Mouse (Mus musculus) ZHBTc4 (cell line): Measurements from ENCODE around the gene Tbc1d20.
A peak's percentile ranks its signal among the peaks of the same experiment; 100 is the strongest.

Experiments used
- DNase-seq: peaks from one replicate; pipeline ENCODE4 v3.0.0-alpha.2; 2011; ENCODE audit warnings: low read depth, low spot score

Tbc1d20 gene

GRCm38 (mm10) chr2:152326654-152327053 lies 33.0 kb downstream of the Tbc1d20 start:
- DNase-seq = no peak

DNA sequence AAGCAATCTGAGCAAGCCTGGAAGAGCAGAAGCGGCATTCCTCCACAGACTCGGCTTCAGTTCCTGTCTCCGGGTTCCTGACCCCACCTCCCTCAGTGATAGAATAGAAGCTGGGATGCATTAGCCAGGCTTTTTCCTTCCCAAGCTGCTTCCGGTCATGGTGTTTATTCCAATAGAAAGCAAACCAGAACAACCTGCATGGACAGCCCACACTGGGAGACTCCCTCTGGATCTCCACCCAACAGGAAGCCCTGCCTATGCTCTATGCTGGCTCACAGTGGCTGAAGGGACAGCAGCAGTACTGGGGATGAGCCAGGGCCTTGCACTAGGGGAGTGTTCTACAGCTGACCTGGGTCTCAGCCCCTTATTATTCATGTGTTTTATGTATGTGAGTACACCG lies 34.4 kb downstream of the Tbc1d20 start:
- no peak for DNase-seq

DNA sequence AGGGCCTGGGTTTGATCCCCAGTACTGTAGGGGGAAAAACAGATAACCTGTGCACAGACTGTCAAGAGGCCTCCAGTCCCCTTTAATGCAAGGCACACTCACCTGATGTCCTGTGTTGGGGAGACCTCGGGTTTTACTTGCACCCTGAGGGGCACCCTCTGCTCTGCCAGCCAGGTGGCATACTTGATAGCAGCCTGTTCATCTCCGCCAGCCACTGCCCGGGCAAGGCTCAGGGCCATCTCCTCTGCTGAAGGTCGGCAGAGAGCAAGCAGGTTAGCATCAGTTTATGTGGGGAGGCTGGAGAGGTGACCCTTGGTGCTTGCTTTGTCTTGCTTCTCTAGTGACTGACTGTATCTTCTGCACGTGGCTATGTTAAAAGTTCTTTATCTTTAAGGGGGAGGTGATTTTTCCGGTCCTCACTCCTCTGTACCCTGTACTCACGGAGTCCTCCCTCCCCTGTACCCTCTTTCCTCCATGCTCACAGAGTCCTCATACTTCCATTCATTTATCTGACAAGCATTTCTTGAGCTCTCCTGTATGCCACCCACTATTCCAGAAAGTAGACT lies 37.3 kb downstream of the Tbc1d20 start:
- no peak for DNase-seq

- peak; percentile 96 for DNase-seq
Measured at GRCm38 (mm10) chr2:152332101-152332825, 38.6 kb downstream of the Tbc1d20 start, which contains the start of gene Rbck1. TSS of gene Rbck1 (minus strand) at chr2:152332653.

- no peak for DNase-seq
Measured at GRCm38 (mm10) chr2:152333345-152334006, 39.8 kb downstream of the Tbc1d20 start.

GRCm38 (mm10) chr2:152335289-152335820 lies 41.7 kb downstream of the Tbc1d20 start:
- no peak for DNase-seq

- no peak for DNase-seq
Measured at GRCm38 (mm10) chr2:152336856-152337255, 43.2 kb downstream of the Tbc1d20 start.

- DNase-seq = no peak
Measured at GRCm38 (mm10) chr2:152337591-152338212, 44.1 kb downstream of the Tbc1d20 start.

- no peak for DNase-seq
Measured at GRCm38 (mm10) chr2:152338319-152338718, 44.7 kb downstream of the Tbc1d20 start.

DNA sequence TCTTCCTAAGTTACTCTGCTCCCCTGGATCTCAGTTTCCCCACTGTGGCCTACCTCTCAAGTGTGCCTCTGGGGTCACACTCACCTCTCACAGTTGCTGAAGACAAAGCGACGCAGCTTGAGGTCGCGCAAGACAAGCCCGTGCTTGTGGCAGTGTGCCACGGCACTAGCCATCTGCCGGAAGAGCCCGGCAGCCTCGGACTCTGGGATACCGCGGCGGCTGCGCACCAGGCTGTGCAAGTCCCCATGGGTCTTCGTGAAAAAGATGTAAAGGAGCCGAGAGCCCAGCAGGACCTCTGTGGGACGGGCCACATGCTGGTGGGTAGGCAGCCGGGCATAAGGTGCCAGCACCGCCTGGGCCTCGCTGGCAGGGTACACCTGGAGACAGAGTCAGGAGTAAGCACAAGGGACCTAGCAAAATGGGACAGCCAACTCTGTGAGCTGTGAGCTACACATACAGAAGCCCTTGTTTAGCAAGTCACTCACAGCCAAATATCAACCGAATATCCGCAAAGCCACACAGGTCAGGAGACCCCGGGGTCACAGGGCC lies 46.1 kb downstream of the Tbc1d20 start:
- peak; percentile 56 for DNase-seq

DNA sequence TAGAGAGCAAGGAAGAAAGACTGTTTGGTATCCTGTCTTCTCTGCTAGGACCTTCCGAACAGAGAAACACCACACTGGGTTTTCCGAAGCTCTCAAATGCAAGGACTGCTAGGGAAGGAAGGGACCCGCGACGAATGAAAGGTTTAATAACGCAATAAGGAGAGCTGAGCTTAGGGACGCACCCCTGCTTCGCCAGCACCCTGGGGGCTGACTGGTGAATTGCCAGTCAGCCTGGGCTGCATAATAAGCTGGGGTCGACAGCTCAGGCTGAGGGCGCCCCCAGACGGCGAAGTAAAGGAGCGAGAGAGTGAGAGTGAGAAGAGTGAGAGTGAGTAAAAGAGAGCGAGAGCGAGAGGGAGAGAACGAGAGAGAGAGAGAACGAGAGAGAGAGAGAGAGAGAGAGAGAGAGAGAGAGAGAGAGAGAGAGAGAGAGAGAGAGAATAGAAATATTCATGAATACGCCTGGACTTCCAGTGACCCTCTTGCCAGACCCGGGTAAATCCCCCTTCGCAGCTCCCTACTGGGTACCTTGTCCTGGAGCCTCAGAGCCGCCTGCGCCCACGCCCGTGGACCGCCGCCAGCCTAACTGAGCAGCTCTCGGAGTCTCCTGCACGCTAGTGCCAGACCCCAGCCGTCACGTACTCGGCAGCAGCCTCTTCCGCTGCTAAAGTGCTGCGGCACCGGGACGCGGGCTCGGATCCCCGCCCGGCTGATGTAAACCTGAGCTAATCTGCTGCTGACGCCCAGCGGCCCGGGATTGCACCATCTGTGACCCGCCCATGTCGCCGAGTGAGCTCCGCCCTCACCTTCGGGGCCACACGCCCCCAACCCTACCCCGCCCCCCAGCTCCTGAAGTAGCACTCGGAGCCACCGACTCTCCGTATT lies 49.9 kb downstream of the Tbc1d20 start, which contains the start of gene Trib3:
TSS of gene Trib3 (minus strand) at position 704 of the 885 bp plus-strand sequence.
- peak; percentile 95 for DNase-seq

DNA sequence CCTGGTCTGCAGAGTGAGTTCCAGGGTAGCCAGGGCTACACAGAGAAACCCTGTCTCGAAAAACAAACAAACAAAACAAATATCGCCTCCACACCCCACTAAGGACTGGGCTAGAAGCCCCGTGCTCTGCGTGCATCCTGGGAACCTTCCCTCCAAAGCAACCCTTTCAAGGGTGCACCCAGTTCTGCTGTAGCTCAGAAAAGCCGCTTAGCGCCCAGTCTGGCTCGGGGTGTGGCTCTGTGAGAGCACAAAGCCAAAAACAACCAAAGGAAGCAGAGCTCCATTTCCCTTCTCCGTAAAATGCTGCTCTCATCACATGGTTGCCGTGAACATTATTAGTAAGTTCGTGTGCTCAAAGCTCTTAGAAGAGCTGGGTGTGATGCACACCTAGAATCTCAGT lies 50.7 kb downstream of the Tbc1d20 start:
- DNase-seq = peak; percentile 62

DNA sequence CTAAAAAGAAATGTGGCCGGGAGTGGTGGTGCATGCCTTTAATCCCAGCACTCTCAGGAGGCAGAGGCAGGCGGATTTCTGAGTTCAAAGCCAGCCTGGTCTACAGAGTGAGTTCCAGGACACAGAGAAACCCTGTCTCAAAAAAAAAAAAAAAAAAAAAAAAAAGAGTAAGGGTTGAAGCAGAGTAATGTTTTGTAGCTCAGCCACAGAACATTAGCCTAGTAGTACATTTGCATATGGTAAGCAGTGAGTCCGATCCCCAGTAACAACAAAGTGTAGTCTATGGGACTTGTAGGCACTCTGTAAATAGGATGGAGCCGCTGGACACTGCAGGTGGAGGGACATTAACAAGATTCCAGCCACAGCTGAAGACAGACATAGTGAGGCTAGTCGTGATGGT lies 51.3 kb downstream of the Tbc1d20 start:
- DNase-seq = no peak

DNA sequence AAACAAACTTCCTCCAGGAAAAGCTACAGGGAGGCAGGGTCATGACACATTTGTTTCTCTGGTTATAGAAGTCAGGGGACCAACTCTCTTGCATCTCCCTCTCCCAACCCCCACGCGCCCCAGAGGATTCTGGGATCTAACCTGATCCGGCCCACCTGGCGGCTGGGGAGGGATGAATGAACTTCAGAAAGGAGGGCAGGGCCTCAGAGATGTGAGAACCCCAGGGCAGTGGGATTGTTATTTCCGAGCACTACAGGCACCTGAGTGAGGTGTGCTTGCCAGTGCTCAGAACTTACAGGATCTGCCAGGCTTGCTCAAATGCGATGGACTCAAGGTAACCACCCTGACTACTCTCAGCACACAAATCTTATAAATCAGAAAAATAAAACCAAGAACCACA lies 51.8 kb downstream of the Tbc1d20 start:
- peak; percentile 73 for DNase-seq

DNA sequence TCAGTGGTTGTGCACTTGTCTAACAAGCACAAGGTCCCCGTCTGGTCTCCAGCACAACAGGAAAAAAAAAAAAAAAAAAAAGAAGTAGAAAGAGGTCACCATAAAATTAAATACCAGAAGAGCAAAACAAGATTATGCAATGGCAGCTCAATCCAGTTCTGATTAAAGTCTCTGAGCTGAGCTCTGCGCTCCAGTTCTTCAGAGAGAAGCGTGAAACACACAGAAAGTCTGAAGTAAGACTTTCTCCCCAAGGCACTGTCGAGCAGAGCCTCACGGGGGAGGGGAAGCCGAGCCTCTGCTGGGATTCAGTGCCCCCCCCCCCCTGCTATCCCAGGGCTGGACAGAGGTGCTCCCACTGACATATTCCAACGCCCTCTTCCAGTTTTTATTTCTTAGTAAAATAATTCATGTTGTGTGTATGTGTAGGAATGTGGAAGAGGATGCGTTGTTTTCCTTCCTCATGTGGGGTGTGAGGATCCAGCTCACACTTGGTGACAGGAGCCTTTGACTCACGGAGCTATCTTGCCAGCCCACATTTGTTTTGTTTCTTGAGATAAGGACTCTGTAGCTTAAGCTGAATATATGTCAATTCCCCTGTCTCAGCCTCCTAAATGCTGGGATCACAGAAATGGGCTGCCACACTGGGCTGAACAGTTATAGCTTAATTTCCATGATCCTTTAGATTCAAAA lies 53.3 kb downstream of the Tbc1d20 start:
- DNase-seq = no peak

GRCm38 (mm10) chr2:152347722-152348121 lies 54.1 kb downstream of the Tbc1d20 start:
- no peak for DNase-seq

DNA sequence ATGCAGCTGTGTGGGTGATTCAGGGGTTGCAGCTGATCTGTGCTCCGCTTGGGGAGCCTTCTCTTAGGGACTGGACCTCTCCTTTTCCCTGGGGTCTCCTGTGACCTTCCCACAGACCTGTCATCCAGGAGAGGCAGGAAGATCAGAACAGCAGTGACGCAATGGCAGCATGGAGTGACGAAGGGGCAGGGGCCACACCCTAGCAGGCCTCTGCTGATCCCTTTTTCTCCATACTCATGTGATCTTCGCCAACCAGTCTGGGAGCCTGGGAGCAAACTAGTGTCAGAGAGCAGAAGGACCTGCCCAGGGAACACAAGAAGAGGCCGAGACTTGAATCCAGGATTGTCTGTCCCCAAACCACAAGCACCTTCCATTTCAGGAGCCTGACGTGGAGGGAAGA lies 55.6 kb downstream of the Tbc1d20 start:
- DNase-seq = peak; percentile 80

- peak; percentile 93 for DNase-seq
Measured at GRCm38 (mm10) chr2:152349842-152350540, 56.4 kb downstream of the Tbc1d20 start.

GRCm38 (mm10) chr2:152357254-152357653 lies 63.6 kb downstream of the Tbc1d20 start:
- DNase-seq = no peak
